Mouse (Mus musculus): ENCODE measurements at regions not wholly inside any gene's neighbourhood (a gene's known extent, or its start where the extent isn't known, plus 50 kb on each side); places are given as distances from the start of the nearest gene placed in this dataset.
"Not testable (repeated sequence)": the region's sequence is repeated elsewhere in the genome, so short reads cannot be mapped to it uniquely, and the experiment has no call there.

DNA sequence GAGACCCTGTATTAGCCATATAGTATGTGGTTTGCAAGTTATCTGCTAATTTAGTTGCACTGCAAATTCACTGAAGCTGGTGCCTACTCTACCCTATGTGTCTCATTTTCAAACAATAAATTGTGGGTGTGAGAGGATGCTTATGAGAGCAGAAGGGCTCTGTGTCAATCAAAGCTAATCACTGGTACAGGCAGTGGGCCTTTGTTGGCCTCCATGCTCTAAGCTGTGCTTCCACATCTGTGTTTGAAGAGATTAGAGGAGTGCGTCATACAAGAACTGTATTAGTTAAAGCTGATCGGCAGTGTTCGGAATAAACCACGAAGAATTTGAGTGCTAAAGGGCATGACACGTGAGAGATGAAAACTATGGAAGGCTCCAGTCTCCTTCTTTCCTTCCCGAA, 549.6 kb upstream of the Pou3f2 start:
- Histone ChIP-seq H3K36me3 (ENCODE audit: control insufficient read depth, insufficient read depth, low read length) (no peaks in the 10 kb centered on the region), H3K9ac (ENCODE audit: low read length) (no peak overlapping the region), H3K9me3 (replicated peaks; ENCODE audit: control insufficient read depth, low read length) (no peaks in the 10 kb centered on the region), H3K4me1 (ENCODE audit: control insufficient read depth, insufficient read depth, low read length) (no peaks in the 10 kb centered on the region), H3K4me3 (replicated peaks; ENCODE audit: low read length) (no peak overlapping the region), H3K27ac (ENCODE audit: low read length) (no peak overlapping the region), H3K4me2 (ENCODE audit: low read depth, low read length) (no peak overlapping the region), H3K27me3 (ENCODE audit: control insufficient read depth, insufficient read depth, low read length) (no peaks in the 10 kb centered on the region)
- no peak for ATAC-seq (ENCODE audit: insufficient read depth, low FRiP score)
- 80% methylated on average over 6 of the region's 6 CpGs for WGBS

DNA sequence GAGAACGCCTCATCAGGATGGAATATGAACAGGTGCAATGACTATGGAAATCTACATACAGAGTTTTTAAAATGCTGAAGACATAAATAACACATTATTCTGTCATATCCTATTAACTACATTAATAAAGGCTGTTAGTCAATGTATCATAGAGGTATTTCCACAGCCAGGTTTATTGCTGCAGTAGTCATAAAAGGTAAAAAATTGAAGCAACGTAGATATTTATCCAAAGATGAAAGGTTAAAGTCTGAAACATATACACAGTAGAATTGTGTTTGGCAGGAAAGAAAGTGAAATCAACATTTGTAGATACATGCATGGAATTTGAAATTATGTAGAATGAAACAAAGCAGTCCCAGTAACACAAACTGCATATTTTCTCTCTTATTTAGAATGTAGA, 543.1 kb upstream of the Pou3f2 start:
- H3K4me1 ChIP-seq (ENCODE audit: control insufficient read depth, insufficient read depth, low read length) = no peaks in the 10 kb centered on the region
- no peak overlapping the region for H3K4me2 ChIP-seq (ENCODE audit: low read depth, low read length)
- no peak for ATAC-seq (ENCODE audit: insufficient read depth, low FRiP score)
- H3K27me3 ChIP-seq (ENCODE audit: control insufficient read depth, insufficient read depth, low read length) = no peaks in the 10 kb centered on the region
- no peak overlapping the region for H3K4me3 ChIP-seq (replicated peaks; ENCODE audit: low read length)
- no peaks in the 10 kb centered on the region for H3K9me3 ChIP-seq (replicated peaks; ENCODE audit: control insufficient read depth, low read length)
- 71% methylated on average over 2 of the region's 2 CpGs for WGBS
- H3K9ac ChIP-seq (ENCODE audit: low read length) = no peak overlapping the region
- no peaks in the 10 kb centered on the region for H3K36me3 ChIP-seq (ENCODE audit: control insufficient read depth, insufficient read depth, low read length)
- H3K27ac ChIP-seq (ENCODE audit: low read length) = no peak overlapping the region

DNA sequence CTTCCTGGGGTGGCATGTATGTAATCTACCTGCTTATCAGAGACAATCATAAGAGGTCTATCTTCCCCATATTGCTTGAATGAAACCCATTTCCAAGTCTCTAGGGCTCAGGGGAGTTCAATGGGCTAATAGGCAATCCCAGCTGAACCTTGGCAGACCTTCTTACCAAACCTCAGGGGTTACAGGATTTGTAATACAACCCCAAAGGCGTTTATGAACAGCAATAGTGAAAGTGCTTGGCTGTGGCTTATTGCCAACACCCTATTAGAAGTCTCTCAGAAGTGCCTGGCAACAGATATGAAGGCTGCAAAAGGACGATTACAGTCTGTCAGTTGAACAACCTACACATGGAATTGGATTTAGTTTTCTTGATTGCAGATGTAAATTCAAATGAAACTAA, 534.0 kb upstream of the Pou3f2 start:
- WGBS = 36% methylated on average over 2 of the region's 2 CpGs
- ATAC-seq (ENCODE audit: insufficient read depth, low FRiP score) = no peak

DNA sequence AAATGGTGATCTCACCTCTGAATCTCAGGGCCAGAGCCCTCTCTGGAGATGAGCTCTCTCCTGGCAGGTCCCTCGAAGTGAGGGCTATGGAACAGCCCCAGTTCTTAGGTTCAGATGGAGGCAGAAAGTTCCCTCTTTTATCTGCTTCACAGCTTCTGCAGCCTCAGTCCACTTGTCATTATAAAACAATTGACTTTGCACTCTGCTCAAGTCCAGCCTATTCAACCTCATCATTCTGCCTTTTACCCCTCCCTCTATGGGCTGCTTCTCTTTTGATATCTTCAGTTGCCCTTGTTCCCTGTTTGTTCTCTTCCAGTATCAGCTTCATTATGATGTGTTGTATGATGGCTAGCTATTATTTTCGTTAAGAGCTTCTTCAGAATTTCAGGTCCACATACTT, 522.2 kb upstream of the Pou3f2 start:
- no peak overlapping the region for H3K9ac ChIP-seq (ENCODE audit: low read length)
- no peaks in the 10 kb centered on the region for H3K4me1 ChIP-seq (ENCODE audit: control insufficient read depth, insufficient read depth, low read length)
- H3K27ac ChIP-seq (ENCODE audit: low read length) = no peak overlapping the region
- H3K36me3 ChIP-seq (ENCODE audit: control insufficient read depth, insufficient read depth, low read length) = no peaks in the 10 kb centered on the region
- WGBS = 63% methylated on average over 2 of the region's 2 CpGs
- H3K4me3 ChIP-seq (replicated peaks; ENCODE audit: low read length) = no peak overlapping the region
- no peak overlapping the region for H3K4me2 ChIP-seq (ENCODE audit: low read depth, low read length)
- no peaks in the 10 kb centered on the region for H3K9me3 ChIP-seq (replicated peaks; ENCODE audit: control insufficient read depth, low read length)
- ATAC-seq (ENCODE audit: insufficient read depth, low FRiP score) = no peak
- no peaks in the 10 kb centered on the region for H3K27me3 ChIP-seq (ENCODE audit: control insufficient read depth, insufficient read depth, low read length)

More for the DNA sequence above, 534.0 kb upstream of the Pou3f2 start:
- Histone ChIP-seq H3K27ac (ENCODE audit: low read length) (no peak overlapping the region), H3K9ac (ENCODE audit: low read length) (no peak overlapping the region), H3K4me2 (ENCODE audit: low read depth, low read length) (no peak overlapping the region), H3K4me3 (replicated peaks; ENCODE audit: low read length) (no peak overlapping the region), H3K4me1 (ENCODE audit: control insufficient read depth, insufficient read depth, low read length) (no peaks in the 10 kb centered on the region), H3K27me3 (ENCODE audit: control insufficient read depth, insufficient read depth, low read length) (no peaks in the 10 kb centered on the region), H3K36me3 (ENCODE audit: control insufficient read depth, insufficient read depth, low read length) (no peaks in the 10 kb centered on the region), H3K9me3 (replicated peaks; ENCODE audit: control insufficient read depth, low read length) (no peaks in the 10 kb centered on the region)

DNA sequence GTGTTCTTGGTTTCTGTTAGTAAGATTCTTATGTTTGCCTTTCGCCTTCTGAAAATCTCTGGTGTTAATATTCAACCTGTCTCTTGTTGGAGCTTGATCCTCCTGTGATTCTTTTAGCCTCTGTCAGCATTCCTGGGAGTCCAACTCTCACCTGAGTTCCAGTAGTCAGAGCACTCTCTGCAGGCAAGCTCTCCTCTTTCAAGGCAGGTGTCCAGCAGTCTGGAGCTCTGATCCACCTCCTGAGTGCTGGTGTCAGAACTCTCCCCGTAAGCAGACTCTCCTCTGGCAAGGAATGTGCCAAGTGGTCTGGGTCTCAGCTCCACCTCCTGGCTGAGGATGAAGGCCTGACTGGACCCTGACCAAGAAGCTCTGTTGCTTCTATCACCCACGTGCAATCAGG, 521.0 kb upstream of the Pou3f2 start:
- not testable (repeated sequence) for ATAC-seq (ENCODE audit: insufficient read depth, low FRiP score)
- WGBS = 51% methylated on average over 3 of the region's 3 CpGs

DNA sequence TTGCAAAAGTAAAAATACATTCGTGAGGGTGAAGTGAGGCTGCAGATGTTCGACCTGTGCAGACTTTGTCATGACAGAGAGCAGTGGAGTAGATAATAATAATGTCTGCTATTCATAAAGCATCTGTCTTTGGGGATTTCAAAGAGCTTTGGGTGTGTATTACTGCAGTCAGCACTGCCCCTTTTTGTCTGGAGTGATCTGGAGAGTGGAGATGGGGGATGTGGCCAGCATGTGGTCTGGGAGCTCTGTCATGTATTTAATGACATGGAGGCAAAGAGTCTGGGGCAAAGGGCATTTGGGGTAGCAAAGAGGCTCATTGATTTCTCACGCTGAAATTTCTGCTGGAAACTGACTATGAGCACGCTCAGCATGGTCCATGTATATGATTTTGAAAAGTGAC, 510.8 kb upstream of the Pou3f2 start:
- H3K27ac ChIP-seq (ENCODE audit: low read length) = no peak overlapping the region
- no peak overlapping the region for H3K4me3 ChIP-seq (replicated peaks; ENCODE audit: low read length)
- H3K9me3 ChIP-seq (replicated peaks; ENCODE audit: control insufficient read depth, low read length) = no peaks in the 10 kb centered on the region
- no peaks in the 10 kb centered on the region for H3K36me3 ChIP-seq (ENCODE audit: control insufficient read depth, insufficient read depth, low read length)
- WGBS = 30% methylated on average over 4 of the region's 4 CpGs
- H3K27me3 ChIP-seq (ENCODE audit: control insufficient read depth, insufficient read depth, low read length) = no peaks in the 10 kb centered on the region
- no peak for ATAC-seq (ENCODE audit: insufficient read depth, low FRiP score)
- H3K4me1 ChIP-seq (ENCODE audit: control insufficient read depth, insufficient read depth, low read length) = no peaks in the 10 kb centered on the region
- H3K4me2 ChIP-seq (ENCODE audit: low read depth, low read length) = no peak overlapping the region
- H3K9ac ChIP-seq (ENCODE audit: low read length) = no peak overlapping the region

More for the DNA sequence above, 521.0 kb upstream of the Pou3f2 start:
- H3K4me2 ChIP-seq (ENCODE audit: low read depth, low read length); H3K9me3 ChIP-seq (replicated peaks; ENCODE audit: control insufficient read depth, low read length); H3K27me3 ChIP-seq (ENCODE audit: control insufficient read depth, insufficient read depth, low read length); H3K9ac ChIP-seq (ENCODE audit: low read length); H3K4me1 ChIP-seq (ENCODE audit: control insufficient read depth, insufficient read depth, low read length); H3K4me3 ChIP-seq (replicated peaks; ENCODE audit: low read length); H3K36me3 ChIP-seq (ENCODE audit: control insufficient read depth, insufficient read depth, low read length); H3K27ac ChIP-seq (ENCODE audit: low read length): not testable (repeated sequence)

DNA sequence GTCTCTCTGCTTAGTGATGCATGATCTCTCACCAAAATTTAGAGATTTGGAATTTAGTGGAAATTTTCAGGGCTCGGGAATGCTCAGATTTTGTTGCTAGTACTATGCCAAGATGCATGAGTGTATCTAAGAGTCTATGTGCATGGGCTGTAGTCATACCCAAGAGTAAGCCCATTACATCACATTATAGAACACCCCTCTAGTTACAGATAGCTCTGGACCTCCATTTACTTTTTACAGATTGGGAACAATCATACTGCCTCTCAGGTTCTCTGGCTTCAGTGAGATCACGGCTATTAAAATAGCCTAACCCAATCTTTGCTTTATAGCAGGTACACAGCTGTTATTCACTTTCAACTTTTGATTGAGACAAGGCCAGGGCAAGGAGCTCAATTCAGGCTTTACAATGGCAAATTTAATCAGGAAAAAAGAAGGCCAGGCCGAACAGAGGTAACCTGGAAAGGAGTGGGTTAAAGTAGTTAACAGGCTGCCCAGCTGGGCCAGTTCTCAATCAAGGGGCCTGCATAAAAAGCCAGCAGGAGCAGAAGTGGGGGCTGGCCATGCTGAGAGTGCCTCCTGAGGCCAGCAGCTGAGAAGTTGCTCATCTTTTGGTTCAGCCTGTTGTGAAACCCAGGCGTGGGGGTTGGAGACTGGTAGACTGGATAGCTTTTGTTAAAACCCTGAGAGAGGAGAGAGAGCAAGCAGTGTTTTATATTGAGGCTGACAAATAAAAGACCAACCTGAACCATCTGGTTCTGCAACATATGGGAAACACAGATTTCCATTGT, 509.2 kb upstream of the Pou3f2 start:
- H3K9me3 ChIP-seq (replicated peaks; ENCODE audit: control insufficient read depth, low read length) = no peaks in the 10 kb centered on the region
- no peak overlapping the region for H3K4me2 ChIP-seq (ENCODE audit: low read depth, low read length)
- WGBS = 40% methylated on average over 4 of the region's 4 CpGs
- ATAC-seq (ENCODE audit: insufficient read depth, low FRiP score) = no peak
- H3K27ac ChIP-seq (ENCODE audit: low read length) = no peak overlapping the region
- H3K4me1 ChIP-seq (ENCODE audit: control insufficient read depth, insufficient read depth, low read length) = no peaks in the 10 kb centered on the region
- H3K9ac ChIP-seq (ENCODE audit: low read length) = no peak overlapping the region
- no peaks in the 10 kb centered on the region for H3K36me3 ChIP-seq (ENCODE audit: control insufficient read depth, insufficient read depth, low read length)
- no peak overlapping the region for H3K4me3 ChIP-seq (replicated peaks; ENCODE audit: low read length)
- H3K27me3 ChIP-seq (ENCODE audit: control insufficient read depth, insufficient read depth, low read length) = no peaks in the 10 kb centered on the region

DNA sequence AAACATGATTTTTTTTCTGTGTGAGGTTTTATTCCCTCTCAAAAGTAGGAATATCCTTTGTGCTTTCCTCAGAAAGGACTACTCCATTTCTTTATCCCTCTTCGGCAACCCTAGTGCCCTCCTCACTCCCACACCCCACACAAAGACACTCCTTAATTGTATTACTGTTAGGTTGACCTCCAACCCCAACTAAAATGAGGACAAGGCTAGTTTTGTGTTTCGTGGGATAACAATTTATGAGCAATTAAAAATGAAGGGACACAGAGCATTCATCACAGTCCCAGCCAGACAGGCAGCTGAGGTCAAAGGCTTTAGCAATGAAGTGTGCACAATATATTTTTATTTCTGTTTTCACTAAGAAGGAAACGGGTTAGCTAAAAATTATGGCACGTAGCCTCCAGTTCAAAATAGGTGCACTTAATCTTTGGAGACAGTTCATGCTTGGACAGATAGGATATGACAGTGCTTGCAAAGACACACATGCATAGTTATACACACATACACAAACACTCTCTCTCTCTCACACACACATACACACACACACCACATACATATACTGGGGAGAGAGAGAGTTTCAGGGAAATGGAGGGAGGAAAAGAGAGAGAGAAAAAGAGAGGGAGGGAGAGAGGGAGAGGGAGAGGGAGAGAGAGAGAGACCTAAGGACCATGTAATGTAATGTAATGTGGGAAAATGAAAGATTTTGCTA, 498.8 kb upstream of the Pou3f2 start:
- Histone ChIP-seq H3K4me2 (ENCODE audit: low read depth, low read length) (no peak overlapping the region), H3K4me3 (replicated peaks; ENCODE audit: low read length) (no peak overlapping the region), H3K27ac (ENCODE audit: low read length) (no peak overlapping the region), H3K9ac (ENCODE audit: low read length) (no peak overlapping the region), H3K36me3 (ENCODE audit: control insufficient read depth, insufficient read depth, low read length) (no peaks in the 10 kb centered on the region), H3K27me3 (ENCODE audit: control insufficient read depth, insufficient read depth, low read length) (no peaks in the 10 kb centered on the region), H3K9me3 (replicated peaks; ENCODE audit: control insufficient read depth, low read length) (no peaks in the 10 kb centered on the region), H3K4me1 (ENCODE audit: control insufficient read depth, insufficient read depth, low read length) (no peaks in the 10 kb centered on the region)
- ATAC-seq (ENCODE audit: insufficient read depth, low FRiP score) = no peak
- 49% methylated on average over 4 of the region's 4 CpGs for WGBS

DNA sequence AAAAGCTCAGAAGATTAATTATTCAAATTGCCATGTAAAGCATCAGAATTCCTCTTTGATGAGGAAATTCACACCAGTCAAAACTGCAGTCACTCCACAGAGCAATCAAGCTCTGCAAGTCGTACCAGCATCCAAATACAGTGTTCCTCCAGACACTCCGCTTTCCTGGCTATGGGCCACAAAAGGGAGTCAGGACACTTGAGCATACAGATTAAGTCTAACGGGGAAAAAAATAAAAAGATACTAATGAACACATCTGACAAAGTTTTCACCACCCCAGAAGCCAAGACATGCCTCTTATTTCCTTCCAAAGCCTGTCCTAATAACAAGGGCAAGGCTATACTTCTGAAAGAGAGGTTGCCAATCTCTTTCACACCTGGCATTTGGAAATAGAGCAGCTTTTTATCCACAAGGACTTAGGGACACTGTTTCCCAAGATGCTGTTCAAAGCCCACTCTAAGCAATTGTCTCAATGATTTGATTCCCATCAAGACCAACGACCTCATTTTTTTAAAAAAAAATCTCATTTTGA, 485.5 kb upstream of the Pou3f2 start:
- ATAC-seq (ENCODE audit: insufficient read depth, low FRiP score) = no peak
- 62% methylated on average over 4 of the region's 4 CpGs for WGBS
- no peak overlapping the region for H3K4me2 ChIP-seq (ENCODE audit: low read depth, low read length)
- H3K9ac ChIP-seq (ENCODE audit: low read length) = no peak overlapping the region
- H3K36me3 ChIP-seq (ENCODE audit: control insufficient read depth, insufficient read depth, low read length) = no peaks in the 10 kb centered on the region
- no peaks in the 10 kb centered on the region for H3K9me3 ChIP-seq (replicated peaks; ENCODE audit: control insufficient read depth, low read length)
- H3K4me3 ChIP-seq (replicated peaks; ENCODE audit: low read length) = no peak overlapping the region
- H3K27ac ChIP-seq (ENCODE audit: low read length) = no peak overlapping the region
- H3K27me3 ChIP-seq (ENCODE audit: control insufficient read depth, insufficient read depth, low read length) = no peaks in the 10 kb centered on the region
- no peaks in the 10 kb centered on the region for H3K4me1 ChIP-seq (ENCODE audit: control insufficient read depth, insufficient read depth, low read length)

All from stomach, embryonic 16.5 days (tissue).